Mouse (Mus musculus) heart, adult 11 months (tissue): ENCODE results near the gene Senp3.
"Not testable (repeated sequence)": the region's sequence is repeated elsewhere in the genome, so short reads cannot be mapped to it uniquely, and the experiment has no call there.

Experiments
- DNase-seq: peaks from one replicate; pipeline ENCODE4 v3.0.0; 2022

The Senp3 gene

GRCm38 (mm10) chr11:69681314-69682208, at the start of gene Senp3:
TSS of gene Senp3 (minus strand) at chr11:69682084.
- peak; percentile 100 for DNase-seq

DNA sequence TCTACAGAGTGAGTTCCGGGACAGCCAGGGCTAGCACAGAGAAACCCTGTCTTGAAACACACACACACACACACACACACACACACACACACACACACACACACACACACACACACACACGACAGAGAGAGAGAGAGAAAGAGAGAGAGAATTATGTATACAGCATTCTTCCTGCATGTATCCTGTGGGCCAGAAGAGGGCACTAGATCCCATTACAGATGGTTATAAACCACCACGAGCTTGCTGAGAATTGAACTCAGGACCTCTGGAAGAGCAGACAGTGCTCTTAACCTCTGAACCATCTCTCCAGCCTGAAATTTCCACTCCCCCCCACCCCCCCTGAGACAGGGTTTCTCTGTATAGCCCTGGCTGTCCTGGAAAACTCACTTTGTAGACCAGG, 49.5 kb upstream of the Senp3 start:
- not testable (repeated sequence) for DNase-seq

DNA sequence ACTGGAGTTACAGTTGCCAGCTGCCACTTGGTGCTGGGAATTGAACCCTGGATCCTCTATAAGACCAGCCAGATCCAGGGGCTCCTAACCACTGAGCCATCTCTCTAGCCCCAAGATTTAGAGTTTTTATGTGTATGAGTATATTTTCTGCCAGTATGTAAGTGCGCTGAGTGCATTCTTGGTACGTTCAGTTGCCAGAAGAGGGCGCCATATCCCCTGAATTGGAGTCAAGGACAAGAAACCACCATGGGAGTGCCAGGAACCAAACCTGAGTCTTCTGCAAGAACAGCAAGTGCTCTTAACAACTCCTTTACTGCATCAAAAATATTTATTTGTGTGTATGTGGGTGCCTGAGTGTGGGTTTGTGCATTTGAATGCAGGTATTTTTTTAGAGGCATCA, 47.2 kb upstream of the Senp3 start:
- DNase-seq, result peak; percentile 93

GRCm38 (mm10) chr11:69725951-69726350, 44.1 kb upstream of the Senp3 start:
- no peak for DNase-seq

- no peak for DNase-seq
Measured at GRCm38 (mm10) chr11:69723074-69723473, 41.2 kb upstream of the Senp3 start.

- DNase-seq, result no peak
Measured at GRCm38 (mm10) chr11:69720852-69721251, 39.0 kb upstream of the Senp3 start.

GRCm38 (mm10) chr11:69719423-69719822, 37.5 kb upstream of the Senp3 start:
- no peak for DNase-seq

GRCm38 (mm10) chr11:69718661-69719060, 36.8 kb upstream of the Senp3 start:
- DNase-seq, result no peak

DNA sequence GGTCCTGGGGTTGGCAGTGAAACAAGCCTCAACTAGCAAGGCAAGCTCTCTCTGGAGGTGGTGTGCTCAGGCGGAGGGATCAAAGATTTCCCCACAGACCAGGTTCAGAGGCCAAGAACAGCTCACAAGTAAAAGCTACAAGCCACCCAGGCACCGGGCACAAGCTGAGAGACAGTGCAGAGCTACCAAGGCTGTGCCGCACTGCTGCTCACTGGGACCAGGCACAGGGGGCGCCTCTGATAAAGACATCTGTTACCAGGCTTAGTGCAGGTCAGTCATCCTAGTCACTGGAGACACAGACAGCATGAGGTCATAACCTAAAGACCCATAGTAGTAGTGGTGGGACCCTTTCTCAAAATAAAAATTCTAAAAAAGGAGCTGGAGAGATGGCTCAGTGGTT, 35.1 kb upstream of the Senp3 start:
- DNase-seq, result no peak

- peak; percentile 90 for DNase-seq
Measured at GRCm38 (mm10) chr11:69715929-69716328, 34.0 kb upstream of the Senp3 start.

DNA sequence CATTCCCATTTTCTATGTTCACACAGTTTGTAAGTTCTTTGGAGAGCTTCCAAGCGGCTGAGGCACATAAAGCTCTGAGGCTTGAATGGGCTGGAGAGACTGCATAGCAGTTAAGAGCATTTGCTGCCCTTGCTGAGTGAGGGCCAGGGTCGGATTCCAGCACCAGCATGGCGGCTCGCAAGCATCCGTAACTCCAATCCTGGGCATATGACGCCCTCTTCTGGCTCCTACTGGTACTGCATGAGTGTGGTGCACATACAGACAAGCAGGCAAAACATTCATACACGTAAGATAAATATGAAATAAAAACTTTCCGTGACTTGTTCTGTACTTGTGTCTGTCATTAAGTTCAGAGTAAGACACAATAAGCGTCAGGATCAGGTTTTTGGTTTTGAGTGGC, 33.6 kb upstream of the Senp3 start:
- DNase-seq, result peak; percentile 89

GRCm38 (mm10) chr11:69714636-69715329, 32.9 kb upstream of the Senp3 start:
- peak; percentile 87 for DNase-seq

DNA sequence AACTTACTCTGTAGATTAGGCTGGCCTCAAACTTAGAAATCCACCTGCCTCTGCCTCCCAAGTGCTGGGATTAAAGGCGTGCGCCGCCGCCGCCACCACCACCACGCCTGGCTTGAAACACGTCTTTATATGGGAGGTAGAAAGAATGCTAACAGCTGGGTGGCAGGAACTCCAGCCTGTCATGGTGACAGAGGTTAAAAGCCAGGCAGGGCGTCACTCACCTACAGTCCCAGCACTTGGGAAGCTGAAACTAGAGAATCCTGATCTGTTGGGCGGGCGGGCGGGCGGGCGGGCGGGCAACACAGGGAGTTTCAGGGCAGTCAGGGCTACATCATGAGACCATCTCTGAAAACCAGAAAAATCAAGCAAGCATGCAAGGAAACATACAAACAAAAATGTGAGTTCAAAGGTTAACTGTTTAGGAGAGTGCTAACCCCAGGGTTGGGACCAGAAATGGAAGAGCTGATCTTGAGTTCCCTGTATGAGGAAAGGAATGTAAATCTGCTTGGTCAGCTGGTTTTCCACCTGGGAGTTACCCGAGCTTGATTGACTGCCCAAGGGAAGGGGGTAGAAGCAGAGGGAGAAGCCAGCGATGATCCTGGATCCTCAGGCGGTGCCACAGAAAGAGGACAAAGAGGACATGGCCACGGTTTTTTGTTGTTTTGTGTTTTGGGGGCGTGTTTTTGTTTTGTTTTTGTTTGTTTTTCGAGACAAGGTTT, 31.2 kb upstream of the Senp3 start:
- no peak for DNase-seq

GRCm38 (mm10) chr11:69711082-69711481, 29.2 kb upstream of the Senp3 start:
- DNase-seq, result no peak

DNA sequence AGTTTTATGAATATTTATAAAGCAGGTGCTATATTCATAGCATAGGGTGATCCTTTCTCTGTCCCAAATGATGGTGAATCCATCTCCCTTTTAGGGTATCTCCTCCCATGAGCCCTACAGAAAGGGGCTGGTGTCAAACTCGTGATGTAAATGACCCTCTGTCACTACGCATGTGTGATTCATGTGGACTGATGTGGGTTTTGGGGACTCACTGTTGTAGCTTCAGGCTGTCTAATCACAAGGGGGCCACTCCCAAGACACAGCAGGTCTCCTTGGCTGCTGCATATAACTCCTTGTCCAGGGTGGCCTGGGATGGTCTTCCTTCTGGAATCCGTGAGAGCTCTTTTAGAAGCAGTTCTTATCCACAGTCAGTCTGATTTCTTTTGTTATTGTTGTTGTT, 28.6 kb upstream of the Senp3 start:
- DNase-seq, result no peak

- no peak for DNase-seq
Measured at GRCm38 (mm10) chr11:69709554-69710446, 27.9 kb upstream of the Senp3 start.

DNA sequence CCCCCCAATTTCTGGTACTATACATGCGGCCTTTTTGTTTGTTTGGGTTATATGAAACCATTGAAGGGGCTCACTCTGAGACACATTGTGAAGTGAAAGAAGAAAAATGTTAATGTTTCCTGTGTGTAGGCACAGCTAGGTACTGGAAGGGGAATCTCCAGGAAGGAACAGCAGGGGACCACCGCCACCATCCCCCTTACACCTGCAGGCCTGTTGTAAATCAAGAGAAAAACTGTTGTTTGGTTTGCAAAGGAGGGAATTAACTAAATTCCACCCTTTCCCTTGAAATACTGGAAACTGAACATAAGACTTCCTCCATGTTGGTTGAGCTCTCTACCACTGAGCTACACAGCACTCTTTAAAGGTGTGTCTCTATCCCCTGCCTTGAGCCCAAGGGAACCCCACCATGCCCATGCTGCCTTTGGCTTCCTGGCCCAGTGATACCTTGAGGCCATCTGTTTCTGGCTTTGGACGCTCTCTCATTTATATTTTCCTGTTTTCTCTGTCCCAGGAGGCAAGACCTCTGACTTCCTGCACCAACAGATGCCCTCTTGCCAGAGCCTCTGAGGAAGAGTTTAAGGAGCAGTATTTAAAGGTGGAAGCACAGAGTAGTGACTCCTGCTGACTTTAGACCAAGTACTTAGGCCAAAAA, 26.9 kb upstream of the Senp3 start:
- DNase-seq, result no peak

GRCm38 (mm10) chr11:69707873-69708381, 26.0 kb upstream of the Senp3 start:
- DNase-seq, result no peak

- no peak for DNase-seq
Measured at GRCm38 (mm10) chr11:69707480-69707847, 25.6 kb upstream of the Senp3 start.

DNA sequence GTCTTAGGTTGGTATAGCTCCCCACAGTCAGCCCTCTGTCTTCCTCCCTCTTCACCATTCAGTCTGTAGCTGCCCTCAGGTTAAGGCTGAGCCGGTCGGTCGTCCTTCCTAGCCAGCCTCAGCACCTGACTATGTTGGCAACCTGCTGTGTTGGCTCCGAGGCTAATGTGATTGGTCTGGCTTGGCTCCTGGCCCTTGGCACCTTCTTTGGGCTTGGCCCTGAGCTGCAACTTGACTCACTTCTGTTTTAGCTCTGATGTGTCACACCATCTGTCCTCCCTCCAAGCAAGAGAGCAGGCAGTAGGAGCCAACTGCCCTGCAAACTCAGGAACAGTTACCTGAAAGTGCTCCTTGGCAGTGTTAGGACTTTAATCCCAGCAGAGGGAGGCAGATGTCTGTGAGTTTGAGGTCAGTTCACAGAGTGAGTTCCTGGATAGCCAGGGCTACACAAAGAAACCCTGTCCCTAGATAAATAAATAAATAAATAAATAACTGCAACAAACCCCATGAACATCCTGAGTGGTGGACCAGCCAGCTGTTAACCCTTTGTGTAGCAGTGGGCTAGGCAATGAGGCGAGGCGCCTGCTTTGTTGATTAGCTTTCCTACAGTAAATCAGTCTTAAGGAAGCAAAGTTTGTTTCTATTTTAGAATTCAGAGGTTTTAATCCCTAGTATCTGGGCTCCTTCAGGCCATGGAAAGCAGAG, 25.0 kb upstream of the Senp3 start:
- DNase-seq, result peak; percentile 99

DNA sequence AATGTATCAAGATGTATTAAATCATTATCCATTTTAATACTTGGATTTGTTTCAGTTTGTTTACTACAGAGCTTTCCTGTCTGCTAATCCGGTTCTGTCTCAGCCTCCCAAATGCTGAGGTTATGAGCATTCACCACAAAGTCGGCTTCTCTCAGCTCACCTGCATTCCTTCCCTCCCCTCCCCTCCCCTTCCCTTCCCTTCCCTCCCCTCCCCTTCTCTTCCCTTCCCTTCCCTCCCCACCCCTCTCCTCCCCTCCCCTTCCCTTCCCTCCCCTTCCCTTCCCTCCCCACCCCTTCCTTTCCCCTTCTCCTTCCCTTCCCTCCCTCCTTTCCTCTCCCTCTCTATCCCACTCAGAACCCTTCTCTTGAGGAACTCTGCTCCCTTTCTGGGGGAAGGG, 22.7 kb upstream of the Senp3 start:
- DNase-seq, result no peak
